Mouse (Mus musculus): ENCODE data around the gene Zfp747.
"Not testable (repeated sequence)": the region's sequence is repeated elsewhere in the genome, so short reads cannot be mapped to it uniquely, and the experiment has no call there.

Zfp747 gene

DNA sequence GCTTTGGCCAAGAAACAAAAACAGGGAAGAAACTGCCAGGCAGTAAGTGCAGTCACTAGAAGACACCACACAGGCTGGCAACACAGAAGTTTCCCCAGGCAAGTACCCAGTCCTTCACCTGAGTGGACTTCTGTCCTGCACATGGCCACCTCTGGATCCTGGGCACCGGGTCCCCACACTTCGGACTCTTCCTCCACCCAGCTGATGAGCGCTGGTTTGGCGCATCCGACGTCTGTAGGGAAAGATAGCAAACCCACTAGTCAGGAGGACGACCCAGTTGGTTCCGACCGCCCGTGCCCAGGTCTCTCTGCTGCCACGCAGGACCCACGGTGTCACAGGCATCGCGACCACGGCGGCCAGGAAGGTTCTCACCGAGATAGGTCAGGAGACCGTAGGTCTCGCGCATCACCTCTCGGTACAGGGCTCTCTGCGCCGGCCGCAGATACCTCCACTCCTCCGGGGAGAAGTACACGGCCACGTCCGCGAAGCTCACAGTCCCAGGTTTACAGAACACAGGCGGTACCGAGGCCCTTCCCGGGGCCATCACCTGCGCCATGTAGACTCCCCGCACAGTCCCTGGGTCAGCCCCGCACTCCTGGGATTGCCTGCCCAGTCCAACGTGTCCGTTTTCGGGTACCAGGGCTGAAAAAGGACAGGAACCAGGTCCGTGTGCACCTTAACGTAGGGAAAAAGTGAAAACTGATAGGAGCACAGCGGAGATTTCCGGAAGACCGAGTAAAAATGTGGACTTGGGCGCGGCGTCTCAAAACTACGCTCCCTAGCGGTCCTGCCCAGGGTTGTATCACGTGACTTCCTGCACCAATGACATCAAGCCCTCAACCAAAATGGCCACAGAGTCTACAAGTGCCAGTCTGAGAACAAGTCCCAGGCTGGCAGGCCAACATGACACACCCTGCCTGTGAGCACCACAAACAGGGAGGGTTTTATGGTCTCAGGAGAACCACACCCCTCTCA, at the start of gene Zfp747:
Zfp747 (minus strand) TSS at position 780 of the 975 bp plus-strand sequence.
- DNase-seq (ENCODE audit: extremely low read depth, low read depth), result peak; percentile 95

DNA sequence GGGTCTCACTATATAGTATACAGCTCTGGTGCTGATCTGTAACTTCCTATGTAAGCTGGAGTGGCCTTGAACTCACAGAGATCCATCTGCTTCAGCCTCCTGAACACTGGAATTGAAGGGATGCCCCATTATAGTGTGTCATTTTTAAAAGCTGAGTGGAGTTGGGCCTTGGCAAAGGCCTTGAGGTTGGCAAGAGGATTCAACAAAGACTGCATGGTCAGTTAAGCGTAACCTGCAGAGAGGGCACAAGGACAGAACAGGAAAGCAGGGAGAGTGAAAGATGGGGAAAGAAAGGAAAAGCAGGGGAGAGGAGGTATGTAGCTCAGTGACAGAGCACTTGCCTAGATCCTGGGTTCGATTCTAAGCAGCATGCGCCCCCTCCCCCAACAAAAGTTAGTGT, 49.4 kb upstream of the Zfp747 start:
- no peak for DNase-seq (ENCODE audit: extremely low read depth, low read depth)

DNA sequence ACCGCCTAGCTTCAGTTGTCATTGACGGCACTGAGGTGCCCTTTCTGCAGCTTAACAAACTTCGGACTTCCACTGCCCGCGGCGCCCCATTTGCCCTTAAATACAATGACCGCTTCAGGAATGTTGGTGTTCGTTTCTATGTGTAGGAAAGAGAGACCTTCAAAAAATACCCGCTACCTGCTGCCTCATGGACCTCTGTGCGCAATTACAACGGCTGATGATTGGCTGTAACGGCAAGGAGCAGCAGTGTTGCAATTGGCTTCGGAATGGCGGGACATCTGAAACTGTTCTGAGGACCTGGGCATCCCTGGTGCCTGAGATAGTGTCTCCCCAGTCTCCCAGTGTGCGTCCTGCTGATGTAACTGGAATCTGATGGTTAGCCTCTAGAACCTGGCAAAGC, 46.4 kb upstream of the Zfp747 start:
- DNase-seq (ENCODE audit: extremely low read depth, low read depth), result no peak

DNA sequence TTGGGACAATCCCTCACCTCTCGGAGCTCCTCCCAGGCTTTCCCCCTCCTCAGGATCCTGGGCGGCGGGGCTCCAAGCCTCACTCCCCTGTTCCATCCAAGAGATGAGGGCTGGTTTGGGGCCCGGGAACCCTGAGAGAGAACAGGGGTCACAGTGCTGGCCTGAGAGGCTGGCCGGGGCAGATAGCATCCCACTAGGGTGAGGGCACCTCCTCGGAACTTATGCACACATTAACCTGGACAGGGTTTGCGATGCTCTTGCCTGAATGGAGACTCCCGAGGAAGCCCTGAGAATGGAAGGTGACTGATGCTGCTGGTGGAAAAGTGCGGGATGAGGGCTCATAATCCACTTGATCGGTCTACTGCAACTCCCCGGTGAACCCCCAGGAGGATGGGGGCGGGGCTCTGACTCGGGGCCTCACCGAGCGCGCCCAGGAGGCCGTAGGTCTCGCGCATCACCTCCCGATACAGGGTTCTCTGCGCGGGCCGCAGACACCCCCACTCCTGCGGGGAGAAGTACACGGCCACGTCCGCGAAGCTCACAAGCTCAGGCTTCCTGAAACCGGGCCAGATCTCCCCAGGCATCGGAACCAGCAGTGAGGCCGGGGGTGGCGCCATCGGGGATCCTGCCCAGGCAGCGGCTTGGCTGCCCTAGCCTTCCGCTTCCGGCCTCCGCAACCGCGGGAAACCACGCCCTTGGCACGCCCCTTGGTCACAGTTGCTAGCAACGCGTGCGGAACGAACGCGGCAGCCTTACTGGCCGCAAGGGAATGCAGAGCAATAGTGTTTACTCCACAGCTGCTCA, 45.7 kb upstream of the Zfp747 start, which contains the start of gene Zfp688:
Zfp688 (minus strand) TSS at position 681 of the 804 bp plus-strand sequence.
- DNase-seq (ENCODE audit: extremely low read depth, low read depth), result peak; percentile 71

DNA sequence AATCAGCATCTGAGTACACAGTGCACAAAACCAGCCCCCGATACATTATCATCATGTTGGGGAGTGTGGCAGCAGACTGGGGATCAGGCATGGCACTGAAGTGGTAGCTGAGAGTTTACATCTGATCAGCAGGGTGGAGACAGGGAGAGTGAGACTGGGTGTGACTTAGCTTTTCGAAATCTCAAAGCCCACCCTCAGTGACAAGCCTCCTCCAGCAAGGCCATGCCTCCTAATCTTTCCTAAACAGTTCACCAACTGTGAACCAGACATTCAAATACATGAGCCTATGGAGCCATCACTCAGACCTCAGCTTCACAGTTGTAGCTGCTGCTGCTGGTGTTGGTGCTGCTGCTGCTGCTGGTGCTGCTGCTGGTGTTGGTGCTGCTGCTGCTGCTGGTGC, 35.6 kb upstream of the Zfp747 start:
- no peak for DNase-seq (ENCODE audit: extremely low read depth, low read depth)

DNA sequence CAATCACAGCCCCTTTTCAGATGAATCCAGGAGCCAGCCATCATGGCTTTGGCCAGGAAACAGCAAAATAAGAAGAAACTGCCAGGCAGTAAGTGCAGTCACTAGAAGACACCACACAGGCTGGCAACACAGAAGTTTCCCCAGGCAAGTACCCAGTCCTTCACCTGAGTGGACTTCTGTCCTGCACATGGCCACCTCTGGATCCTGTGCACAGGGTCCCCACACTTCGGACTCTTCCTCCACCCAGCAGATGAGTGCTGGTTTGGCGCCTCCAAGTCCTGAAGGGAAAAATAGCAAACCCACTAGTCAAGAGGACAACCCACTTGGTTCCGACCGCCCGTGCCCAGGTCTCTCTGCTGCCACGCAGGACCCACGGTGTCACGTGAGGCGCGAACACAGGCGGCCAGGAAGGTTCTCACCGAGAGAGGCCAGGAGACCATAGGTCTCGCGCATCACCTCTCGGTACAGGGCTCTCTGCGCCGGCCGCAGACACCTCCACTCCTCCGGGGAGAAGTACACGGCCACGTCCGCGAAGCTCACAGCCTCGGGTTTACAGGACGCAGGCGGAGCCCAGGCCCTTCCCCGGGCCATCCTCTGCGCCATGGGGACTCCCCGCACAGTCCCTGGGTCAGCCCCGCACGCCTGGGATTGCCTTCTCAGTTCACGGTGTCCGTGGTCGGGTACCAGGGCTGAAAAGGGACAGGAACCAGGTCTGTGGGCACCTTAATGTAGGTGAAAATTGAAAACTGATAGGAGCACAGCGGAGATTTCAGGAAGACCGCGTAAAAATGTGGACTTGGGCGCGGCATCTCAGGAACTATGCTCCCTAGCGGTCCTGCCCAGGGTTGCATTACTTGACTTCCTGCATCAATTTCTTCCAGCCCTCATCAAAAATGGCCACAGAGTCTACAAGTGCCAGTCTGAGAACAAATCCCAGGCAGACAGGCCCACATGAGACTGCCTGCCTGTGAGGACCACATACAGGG, 30.4 kb upstream of the Zfp747 start, which contains the start of gene Zfp764:
Zfp764 (minus strand) TSS at position 821 of the 986 bp plus-strand sequence.
- peak; percentile 81 for DNase-seq (ENCODE audit: extremely low read depth, low read depth)

DNA sequence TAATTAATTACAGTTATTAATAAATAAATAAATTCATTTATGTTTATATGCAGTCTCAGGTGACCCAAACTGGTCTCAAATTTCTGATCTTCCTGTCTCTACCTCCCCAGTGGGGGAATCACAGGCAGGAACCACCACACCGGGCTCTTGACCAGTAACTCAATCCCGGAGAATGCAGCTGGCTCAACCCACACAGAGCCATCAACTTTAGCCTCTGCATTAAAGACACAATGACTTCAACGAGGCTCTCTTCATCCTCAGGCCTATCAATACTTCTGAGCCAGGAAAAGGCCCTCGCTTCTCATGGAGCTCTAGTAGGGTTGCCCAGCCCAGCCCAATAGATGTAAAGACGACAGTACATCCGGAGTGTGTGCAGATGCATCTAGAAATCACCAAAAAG, 28.3 kb upstream of the Zfp747 start:
- DNase-seq (ENCODE audit: extremely low read depth, low read depth), result not testable (repeated sequence)

DNA sequence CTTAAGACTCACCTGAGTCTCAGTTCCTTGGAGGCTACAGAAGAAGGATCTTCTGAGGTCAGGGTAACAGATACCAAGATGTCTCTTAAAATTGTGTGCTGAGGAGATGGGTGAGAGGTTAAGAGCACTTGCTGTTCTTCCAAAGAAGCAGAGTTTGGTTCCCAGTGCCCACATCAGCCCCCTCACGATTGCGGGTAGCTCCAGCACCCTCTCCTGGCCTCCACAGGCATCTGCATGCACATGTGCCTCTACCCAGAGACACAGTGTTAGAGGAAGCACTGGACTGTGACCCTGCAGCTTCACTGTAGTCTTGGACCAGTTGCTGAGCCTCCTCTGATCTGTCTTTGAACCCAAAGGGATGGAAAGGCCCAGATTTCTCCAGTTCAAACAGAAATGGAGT, 27.1 kb upstream of the Zfp747 start:
- DNase-seq (ENCODE audit: extremely low read depth, low read depth), result no peak

DNA sequence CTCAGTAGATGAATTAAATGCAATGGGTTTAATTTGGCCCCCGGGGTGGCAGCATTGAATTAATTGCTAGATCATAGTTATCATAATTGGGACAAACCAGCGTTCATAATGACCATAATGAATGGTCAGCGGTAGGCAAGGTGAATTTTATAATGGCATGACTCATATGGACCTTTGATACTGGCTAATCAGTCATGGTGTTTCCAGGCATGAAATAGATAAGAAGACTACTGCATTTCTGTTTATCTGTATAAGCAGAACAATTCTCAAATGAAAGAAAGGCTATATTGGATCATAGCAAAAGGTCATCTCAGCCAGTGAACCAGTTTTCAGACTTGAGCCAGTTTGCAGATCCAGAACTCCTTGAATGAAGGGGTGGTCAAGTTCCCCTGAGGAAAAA, 24.5 kb upstream of the Zfp747 start:
- DNase-seq (ENCODE audit: extremely low read depth, low read depth), result no peak

DNA sequence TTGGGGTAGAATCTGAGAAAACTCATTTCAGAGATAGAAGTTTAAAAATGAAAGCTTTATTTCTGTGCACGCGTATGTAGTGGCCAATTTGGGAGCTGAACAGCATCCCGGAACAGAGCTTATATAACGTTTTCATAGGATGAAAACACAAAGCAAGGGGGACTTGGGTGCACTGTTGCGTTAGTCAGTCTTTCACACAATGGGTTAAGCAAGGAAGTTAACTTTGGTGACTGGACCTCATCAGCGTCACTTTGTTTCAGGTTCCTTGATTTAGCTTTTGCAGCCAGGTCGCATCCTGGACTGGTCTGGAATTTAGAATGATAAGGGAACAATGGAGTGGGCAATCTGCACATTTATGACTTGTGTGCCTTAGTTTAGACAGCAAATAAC, 18.1 kb upstream of the Zfp747 start:
- DNase-seq (ENCODE audit: extremely low read depth, low read depth), result no peak

DNA sequence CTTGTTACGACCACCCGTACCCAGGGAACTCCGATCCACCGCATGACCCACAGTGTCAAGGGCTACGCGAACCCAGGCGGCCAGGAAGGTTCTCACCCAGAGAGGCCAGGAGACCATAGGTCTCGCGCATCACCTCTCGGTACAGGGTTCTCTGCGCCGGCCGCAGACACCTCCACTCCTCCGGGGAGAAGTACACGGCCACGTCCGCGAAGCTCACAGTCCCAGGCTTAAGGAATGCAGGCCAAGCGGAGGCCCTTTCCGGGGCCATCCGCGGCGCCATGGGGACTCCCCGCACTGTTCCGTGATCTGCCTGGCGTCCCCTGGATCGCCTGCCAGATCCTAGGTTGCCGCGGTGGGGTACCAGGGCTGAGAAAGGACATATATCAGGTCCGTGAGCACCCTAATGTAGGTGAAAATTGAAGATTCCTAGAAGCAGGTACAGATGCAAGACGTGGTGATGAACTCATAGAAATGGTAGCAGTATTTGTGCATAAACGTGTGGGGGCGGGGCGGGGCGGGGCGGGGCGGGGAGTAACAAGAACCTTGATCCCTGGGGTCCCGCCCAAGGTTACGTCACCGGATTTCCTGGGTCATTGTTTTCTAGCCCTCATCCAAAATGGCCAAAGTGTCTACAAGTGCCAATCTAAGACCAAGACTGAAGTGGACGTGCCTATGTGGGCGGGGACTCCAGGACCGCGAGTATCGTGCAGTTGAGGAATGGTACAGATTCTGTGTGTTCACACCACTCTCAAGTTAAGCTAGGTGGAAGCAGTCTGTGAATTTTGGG, 17.5 kb upstream of the Zfp747 start, which contains the start of gene E430018J23Rik:
E430018J23Rik (minus strand) TSS at position 473 of the 787 bp plus-strand sequence.
- DNase-seq (ENCODE audit: extremely low read depth, low read depth), result peak; percentile 97

DNA sequence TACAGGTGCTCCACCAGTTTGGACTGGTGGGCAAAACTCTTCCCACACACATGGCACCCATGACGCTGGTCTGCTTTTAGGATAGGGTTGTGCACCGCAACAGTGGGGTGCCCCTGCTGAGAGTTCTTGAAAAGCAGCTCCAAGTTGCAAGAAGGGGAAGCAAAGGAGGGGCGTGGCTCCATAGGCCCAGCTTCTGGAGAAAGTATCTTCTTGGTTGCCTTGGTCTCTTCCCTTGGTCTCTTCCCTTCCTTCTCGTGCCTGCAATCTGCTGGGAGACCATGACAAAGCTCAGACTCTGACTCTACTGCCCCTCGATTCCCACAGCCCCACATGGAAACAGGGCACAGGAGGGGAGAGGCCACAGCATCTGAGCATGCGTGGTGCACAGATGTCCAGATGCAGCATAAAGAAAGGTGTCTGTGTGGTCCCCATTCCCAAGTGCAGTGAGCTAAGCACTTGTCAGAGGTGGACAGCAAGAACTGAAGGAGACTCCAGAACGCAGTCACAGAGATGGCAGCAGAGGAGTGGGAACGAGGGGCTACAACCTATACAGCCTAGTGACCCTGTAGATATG, 16.5 kb upstream of the Zfp747 start:
- DNase-seq (ENCODE audit: extremely low read depth, low read depth), result peak; percentile 64

DNA sequence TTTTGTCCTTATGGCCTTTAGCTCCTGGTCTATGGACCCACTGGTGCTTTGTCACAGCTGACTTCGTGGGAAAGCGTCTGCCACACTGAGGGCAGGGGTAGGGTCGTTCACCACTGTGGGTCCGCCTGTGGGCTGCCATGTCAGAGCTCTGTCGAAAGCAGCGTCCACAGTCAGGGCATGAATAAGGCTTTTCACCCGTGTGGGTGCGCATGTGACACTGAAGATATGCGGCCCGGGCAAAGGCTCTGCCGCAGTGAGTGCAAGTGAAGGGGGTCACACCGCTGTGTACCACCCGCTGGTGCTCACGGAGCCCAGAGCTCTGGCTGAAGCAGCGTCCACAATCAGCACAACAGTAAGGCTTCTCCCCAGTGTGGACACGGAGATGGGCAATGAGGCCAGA, 15.7 kb upstream of the Zfp747 start:
- no peak for DNase-seq (ENCODE audit: extremely low read depth, low read depth)

DNA sequence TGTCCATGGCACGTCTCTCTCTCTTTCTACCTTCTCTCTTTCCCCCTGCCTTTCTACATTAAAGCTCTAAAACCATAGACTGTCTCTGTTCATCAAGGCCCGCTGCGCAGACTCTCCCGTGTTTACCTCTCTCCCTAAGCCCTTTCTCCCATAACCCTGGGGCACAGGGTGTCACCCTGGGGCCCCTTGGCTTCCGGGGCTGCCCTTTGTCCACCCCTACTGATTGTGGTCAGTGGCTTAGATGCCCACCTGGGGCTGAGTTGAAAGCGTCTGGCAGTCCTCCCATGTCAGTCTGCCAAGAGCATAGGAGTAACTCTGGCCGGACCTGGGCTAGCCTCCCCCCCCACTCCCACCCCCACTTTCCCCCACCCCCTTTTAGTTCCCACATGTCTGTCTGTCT, 14.5 kb upstream of the Zfp747 start:
- no peak for DNase-seq (ENCODE audit: extremely low read depth, low read depth)

DNA sequence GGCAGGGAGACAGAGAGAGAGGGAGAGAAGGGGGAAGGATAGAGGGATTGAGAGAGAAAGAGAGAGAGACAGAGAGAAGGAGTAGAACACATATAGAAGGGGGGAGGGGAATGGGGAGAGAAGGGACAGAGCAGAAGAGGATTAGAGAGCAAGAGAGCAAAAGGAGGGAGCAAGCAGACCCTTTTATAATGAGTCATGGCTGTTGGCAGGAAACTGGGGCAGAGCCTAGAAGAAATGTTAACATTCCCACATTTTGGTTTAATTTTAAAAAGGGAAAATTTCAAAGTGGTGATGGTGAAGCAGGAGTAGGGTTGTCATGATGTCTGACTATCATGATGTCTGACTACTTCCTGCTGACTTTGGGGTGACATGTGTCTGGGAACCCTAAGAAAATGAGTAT, 12.4 kb upstream of the Zfp747 start:
- not testable (repeated sequence) for DNase-seq (ENCODE audit: extremely low read depth, low read depth)

DNA sequence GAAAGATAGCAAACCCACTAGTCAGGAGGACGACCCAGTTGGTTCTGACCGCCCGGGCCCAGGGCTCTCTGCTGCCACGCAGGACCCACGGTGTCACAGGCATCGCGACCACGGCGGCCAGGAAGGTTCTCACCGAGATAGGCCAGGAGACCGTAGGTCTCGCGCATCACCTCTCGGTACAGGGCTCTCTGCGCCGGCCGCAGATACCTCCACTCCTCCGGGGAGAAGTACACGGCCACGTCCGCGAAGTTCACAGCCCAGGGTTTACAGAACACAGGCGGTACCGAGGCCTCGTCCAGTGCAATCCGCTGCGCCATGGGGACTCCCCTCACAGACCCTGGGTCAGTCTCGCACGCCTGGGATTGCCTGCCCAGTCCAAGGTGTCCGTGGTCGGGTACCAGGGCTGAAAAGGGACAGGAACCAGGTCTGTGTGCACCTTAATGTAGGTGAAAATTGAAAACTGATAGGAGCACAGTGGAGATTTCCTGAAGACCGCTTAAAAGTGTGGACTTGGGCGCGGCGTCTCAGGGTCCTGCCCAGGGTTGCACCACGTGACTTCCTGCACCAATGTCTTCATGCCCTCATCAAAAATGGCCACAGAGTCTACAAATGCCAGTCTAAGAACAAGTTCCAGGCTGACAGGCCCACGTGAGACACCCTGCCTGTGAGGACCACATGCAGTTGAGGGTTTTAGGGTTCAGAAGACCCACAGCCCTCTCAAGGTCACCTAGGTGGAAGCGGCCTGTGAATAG, 11.0 kb upstream of the Zfp747 start, which contains the start of gene 9130019O22Rik:
9130019O22Rik (minus strand) TSS at position 526 of the 752 bp plus-strand sequence.
- DNase-seq (ENCODE audit: extremely low read depth, low read depth), result peak; percentile 75

DNA sequence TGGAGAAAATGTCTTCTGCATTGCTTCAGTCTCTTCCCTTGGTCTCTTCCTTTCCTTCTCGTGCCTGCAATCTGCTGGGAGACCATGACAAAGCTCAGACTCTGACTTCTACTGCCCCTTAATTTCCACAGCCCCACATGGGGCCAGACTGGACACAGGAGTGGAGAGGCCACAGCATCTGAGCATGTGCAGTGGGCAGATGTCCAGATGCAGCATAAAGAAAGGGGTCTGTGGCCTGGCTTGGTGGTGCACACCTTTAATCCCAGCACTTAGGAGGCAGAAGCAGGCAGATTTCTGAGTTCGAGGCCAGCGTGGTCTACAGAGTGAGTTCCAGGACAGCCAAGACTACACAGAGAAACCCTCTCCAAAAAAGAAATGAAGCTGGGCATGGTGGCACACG, 9.7 kb upstream of the Zfp747 start:
- DNase-seq (ENCODE audit: extremely low read depth, low read depth), result not testable (repeated sequence)

DNA sequence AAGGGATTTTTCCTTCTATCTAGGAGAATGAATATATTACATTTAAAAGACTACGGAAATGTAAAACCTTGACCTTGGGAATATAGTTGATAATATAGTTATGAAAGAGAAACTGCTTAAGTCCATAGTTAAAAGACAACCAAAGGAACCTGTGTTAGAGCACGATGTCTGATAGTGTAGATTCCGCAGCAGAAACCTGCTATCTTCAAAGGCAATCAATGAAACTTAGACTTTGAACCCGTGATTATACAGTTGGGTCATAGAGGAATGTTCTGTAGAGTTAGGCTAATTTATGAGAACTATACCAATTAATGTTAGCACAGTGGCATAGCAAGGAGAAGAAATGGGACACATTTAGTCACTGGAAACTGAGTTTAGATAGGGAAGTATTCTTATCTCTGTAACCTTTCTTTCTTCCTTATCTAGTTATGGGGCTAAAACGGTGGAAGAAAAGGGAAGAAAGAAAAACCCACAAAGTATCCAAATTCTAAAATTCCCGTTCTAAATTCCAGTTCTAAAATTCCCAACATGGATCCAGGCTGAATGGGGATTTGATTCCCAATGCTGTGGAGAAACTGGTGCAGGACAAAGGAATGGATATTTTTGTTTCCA, 2.6 kb upstream of the Zfp747 start:
- no peak for DNase-seq (ENCODE audit: extremely low read depth, low read depth)

Measured in MEL-GATA-1-ER (cell line).